Mouse (Mus musculus): ENCODE measurements around the gene Emilin2. TPM values are rescaled to one million over a fixed set of nuclear protein-coding genes. Genes with fewer than 3 reads are reported as not detected.

Gene Emilin2
- polyA plus RNA-seq, 1 experiment from 2014 or later, result 2.7 TPM

Other genes with a start within 250 kb of the Emilin2 start
- gene Lpin2, start 129.4 kb downstream of the Emilin2 start, polyA plus RNA-seq (2015; fragmentation: Nextera tagmentation; extraction: Ambion mirVana), result 65.8 and 78.4 TPM in 2 replicates
- 2.7 and 5.7 TPM in 2 replicates for gene Gm4707, start 147.9 kb upstream of the Emilin2 start, polyA plus RNA-seq (2015; fragmentation: Nextera tagmentation; extraction: Ambion mirVana)
- gene Smchd1, start 163.4 kb upstream of the Emilin2 start, polyA plus RNA-seq (2015; fragmentation: Nextera tagmentation; extraction: Ambion mirVana), result 54.7 and 69.7 TPM in 2 replicates
- 50.7 and 51.2 TPM in 2 replicates for gene Ndc80, start 214.9 kb upstream of the Emilin2 start, polyA plus RNA-seq (2015; fragmentation: Nextera tagmentation; extraction: Ambion mirVana)
- 0.59 and 0.63 TPM in 2 replicates for gene Spdya, start 240.1 kb upstream of the Emilin2 start, polyA plus RNA-seq (2015; fragmentation: Nextera tagmentation; extraction: Ambion mirVana)